Mouse (Mus musculus): ENCODE measurements at regions not wholly inside any gene's neighbourhood (a gene's known extent, or its start where the extent isn't known, plus 50 kb on each side); places are given as distances from the start of the nearest gene placed in this dataset.

DNA sequence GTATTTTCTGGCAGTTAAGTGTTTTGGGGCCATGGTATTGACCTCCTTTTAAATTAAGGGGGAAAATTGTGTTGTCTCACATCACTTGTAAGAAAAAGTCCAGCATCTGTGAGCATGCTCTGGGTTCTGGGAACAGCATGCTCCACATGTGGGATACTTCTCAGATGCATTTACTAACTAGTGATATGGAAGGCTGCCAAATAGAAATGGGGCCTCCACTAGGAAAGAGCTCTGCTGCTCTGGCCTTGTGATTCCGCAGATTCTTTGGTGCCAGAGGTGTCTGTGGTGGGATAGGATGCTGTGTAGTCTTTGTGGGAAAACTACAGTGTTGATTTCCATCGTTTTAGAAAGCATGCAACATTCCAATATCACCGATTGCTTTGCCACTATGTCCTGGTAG lies 111.2 kb upstream of the Hey2 start:
- no peaks in the 10 kb centered on the region for H3K4me1 ChIP-seq (replicated peaks; ENCODE audit: control insufficient read depth in 2 of 2, insufficient read depth in 2 of 2, low read length in 1 of 2)
- DNase-seq (ENCODE audit: low read depth in 3 of 3, low spot score in 3 of 3): no peak
- ATAC-seq (ENCODE audit: insufficient read depth): no peak
- no peaks in the 10 kb centered on the region for H3K27me3 ChIP-seq (ENCODE audit: control insufficient read depth, insufficient read depth, low read length)
- H3K9ac ChIP-seq (replicated peaks): no peak overlapping the region
- TF ChIP-seq CTCF (IDR thresholded peaks at IDR 0.05; ENCODE audit: low read depth) (no peak), EP300 (IDR thresholded peaks at IDR 0.05; ENCODE audit: low read depth) (no peak)
- no peaks in the 10 kb centered on the region for H3K36me3 ChIP-seq (replicated peaks; ENCODE audit: control insufficient read depth, insufficient read depth, low read depth)
- H3K4me2 ChIP-seq (ENCODE audit: low read depth): no peak overlapping the region
- no peak overlapping the region for H3K4me3 ChIP-seq (ENCODE audit: insufficient read depth in 1 of 2, low read depth in 2 of 2, low read length in 2 of 2)
- 39% methylated on average over 3 of the region's 3 CpGs for WGBS (ENCODE audit: insufficient replicate concordance)
- H3K9me3 ChIP-seq (ENCODE audit: control insufficient read depth, low read length): no peaks in the 10 kb centered on the region
- H3K27ac ChIP-seq: no peak overlapping the region

DNA sequence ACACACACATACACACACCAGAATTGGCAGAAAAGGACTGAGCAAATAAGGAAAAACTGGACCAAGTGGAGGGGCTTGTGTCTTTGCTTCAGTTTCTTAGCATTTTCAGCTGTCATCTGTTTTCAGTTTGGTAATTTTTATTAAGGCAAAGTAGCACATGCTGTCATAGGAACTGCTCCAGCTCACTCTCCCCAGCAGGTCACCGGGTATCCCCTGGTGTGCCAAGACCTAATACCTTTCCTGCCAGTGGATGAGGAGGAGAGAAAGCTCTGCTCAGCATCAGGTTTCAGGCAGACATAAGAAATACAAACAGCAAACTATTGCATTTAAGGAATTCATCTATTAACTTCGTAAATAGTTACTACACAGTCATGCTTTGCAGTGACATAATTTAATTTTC lies 109.8 kb upstream of the Hey2 start:
- DNase-seq (ENCODE audit: low read depth in 3 of 3, low spot score in 3 of 3): no peak
- H3K27me3 ChIP-seq (ENCODE audit: control insufficient read depth, insufficient read depth, low read length): no peaks in the 10 kb centered on the region
- no peak overlapping the region for H3K27ac ChIP-seq
- H3K4me1 ChIP-seq (replicated peaks; ENCODE audit: control insufficient read depth in 2 of 2, insufficient read depth in 2 of 2, low read length in 1 of 2): no peaks in the 10 kb centered on the region
- H3K36me3 ChIP-seq (replicated peaks; ENCODE audit: control insufficient read depth, insufficient read depth, low read depth): no peaks in the 10 kb centered on the region
- no peak overlapping the region for H3K4me2 ChIP-seq (ENCODE audit: low read depth)
- no peaks in the 10 kb centered on the region for H3K9me3 ChIP-seq (ENCODE audit: control insufficient read depth, low read length)
- no peak for TF ChIP-seq EP300 (IDR thresholded peaks at IDR 0.05; ENCODE audit: low read depth)
- TF ChIP-seq CTCF (IDR thresholded peaks at IDR 0.05; ENCODE audit: low read depth): no peak
- H3K9ac ChIP-seq (replicated peaks): no peak overlapping the region
- WGBS (ENCODE audit: insufficient replicate concordance): 37% methylated on average over 2 of the region's 2 CpGs
- ATAC-seq (ENCODE audit: insufficient read depth): no peak
- no peak overlapping the region for H3K4me3 ChIP-seq (ENCODE audit: insufficient read depth in 1 of 2, low read depth in 2 of 2, low read length in 2 of 2)

DNA sequence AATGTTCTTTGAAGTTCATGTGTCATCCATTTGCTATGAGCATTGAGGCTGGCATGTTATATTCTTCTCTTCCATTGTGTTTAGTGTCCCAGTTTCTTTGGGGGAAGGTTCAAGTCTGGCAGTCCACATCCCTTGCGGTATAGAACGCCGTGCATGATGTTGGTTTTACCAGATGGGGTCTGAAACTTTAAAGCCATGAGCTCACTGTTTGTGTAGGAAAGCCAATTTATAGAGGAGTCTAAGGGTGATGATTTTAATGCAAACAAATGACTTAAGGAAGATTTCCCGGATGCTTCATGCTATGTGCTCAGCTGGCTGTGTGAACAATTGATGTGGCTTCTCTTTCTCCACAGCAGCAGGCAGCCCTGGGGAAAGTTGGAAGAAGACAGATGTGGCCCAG lies 104.0 kb upstream of the Hey2 start:
- H3K36me3 ChIP-seq (replicated peaks; ENCODE audit: control insufficient read depth, insufficient read depth, low read depth): no peaks in the 10 kb centered on the region
- DNase-seq (ENCODE audit: low read depth in 3 of 3, low spot score in 3 of 3): no peak
- no peak overlapping the region for H3K9ac ChIP-seq (replicated peaks)
- ATAC-seq (ENCODE audit: insufficient read depth): no peak
- H3K4me2 ChIP-seq (ENCODE audit: low read depth): no peak overlapping the region
- no peaks in the 10 kb centered on the region for H3K27me3 ChIP-seq (ENCODE audit: control insufficient read depth, insufficient read depth, low read length)
- TF ChIP-seq EP300 (IDR thresholded peaks at IDR 0.05; ENCODE audit: low read depth) (no peak), CTCF (IDR thresholded peaks at IDR 0.05; ENCODE audit: low read depth) (no peak)
- WGBS (ENCODE audit: insufficient replicate concordance): 72% methylated on average over 4 of the region's 4 CpGs
- H3K9me3 ChIP-seq (ENCODE audit: control insufficient read depth, low read length): no peaks in the 10 kb centered on the region
- no peak overlapping the region for H3K27ac ChIP-seq
- H3K4me3 ChIP-seq (ENCODE audit: insufficient read depth in 1 of 2, low read depth in 2 of 2, low read length in 2 of 2): no peak overlapping the region
- no peaks in the 10 kb centered on the region for H3K4me1 ChIP-seq (replicated peaks; ENCODE audit: control insufficient read depth in 2 of 2, insufficient read depth in 2 of 2, low read length in 1 of 2)

DNA sequence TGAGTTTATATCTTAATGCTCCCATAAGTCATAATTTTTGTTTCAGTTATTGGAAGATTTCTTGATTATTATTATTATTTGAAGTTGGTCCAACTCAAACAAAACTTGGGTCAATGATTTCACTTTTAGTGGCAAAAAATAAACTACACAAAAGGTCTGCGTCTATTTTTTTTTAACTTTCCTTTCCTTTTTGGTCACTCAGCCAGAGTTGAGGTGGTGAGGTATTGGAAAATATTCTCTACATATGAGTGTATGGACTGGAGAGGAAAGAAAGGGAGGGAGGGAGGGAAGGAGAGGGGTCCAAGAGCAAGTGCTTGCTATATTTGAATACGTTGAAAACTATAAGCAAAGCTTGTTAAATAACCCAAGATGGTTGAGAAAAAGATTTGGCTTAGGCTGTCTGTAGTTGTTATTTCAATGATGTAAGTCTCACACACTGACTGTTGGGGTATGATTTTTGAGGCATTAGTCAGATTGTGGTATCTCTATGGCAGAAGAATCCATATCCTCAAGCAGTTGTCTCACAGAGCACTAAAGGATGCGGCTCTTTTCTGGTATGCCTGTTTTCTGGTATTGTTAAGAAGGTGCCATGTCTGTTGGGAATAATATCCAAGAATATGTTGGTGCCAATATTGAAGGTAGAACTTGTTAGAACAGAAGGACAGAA lies 75.9 kb upstream of the Hey2 start:
- Histone ChIP-seq H3K4me3 (ENCODE audit: insufficient read depth in 1 of 2, low read depth in 2 of 2, low read length in 2 of 2) (no peak overlapping the region), H3K4me1 (replicated peaks; ENCODE audit: control insufficient read depth in 2 of 2, insufficient read depth in 2 of 2, low read length in 1 of 2) (no peaks in the 10 kb centered on the region), H3K27ac (no peak overlapping the region), H3K9ac (replicated peaks) (no peak overlapping the region), H3K9me3 (ENCODE audit: control insufficient read depth, low read length) (no peaks in the 10 kb centered on the region), H3K36me3 (replicated peaks; ENCODE audit: control insufficient read depth, insufficient read depth, low read depth) (no peaks in the 10 kb centered on the region), H3K27me3 (ENCODE audit: control insufficient read depth, insufficient read depth, low read length) (no peaks in the 10 kb centered on the region), H3K4me2 (ENCODE audit: low read depth) (no peak overlapping the region)
- TF ChIP-seq EP300 (IDR thresholded peaks at IDR 0.05; ENCODE audit: low read depth): no peak
- no peak for TF ChIP-seq CTCF (IDR thresholded peaks at IDR 0.05; ENCODE audit: low read depth)
- 59% methylated on average over 3 of the region's 3 CpGs for WGBS (ENCODE audit: insufficient replicate concordance)
- DNase-seq (ENCODE audit: low read depth in 3 of 3, low spot score in 3 of 3) (no peak), ATAC-seq (ENCODE audit: insufficient read depth) (no peak)

DNA sequence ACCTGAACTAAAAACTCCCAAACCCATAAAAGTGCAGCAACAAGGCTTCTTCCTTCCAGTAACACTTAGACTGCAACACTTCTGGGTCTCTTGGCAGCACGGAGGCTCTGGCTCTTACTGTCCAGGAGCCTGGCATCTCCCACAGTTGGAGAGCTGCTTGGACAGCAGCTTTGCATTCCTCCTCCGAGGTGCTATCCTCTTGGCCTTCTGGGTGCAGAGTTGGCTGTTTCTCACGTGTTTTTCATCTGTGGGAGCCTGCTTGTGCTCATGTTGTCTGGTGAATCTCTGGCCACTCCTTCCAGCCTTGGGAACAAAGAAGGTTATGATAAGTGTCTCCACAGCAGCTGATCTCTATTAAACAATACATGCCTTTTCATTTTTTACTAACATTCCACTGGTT lies 51.2 kb upstream of the Hey2 start:
- no peaks in the 10 kb centered on the region for H3K9me3 ChIP-seq (ENCODE audit: control insufficient read depth, low read length)
- no peak overlapping the region for H3K4me3 ChIP-seq (ENCODE audit: insufficient read depth in 1 of 2, low read depth in 2 of 2, low read length in 2 of 2)
- H3K36me3 ChIP-seq (replicated peaks; ENCODE audit: control insufficient read depth, insufficient read depth, low read depth): no peaks in the 10 kb centered on the region
- no peak overlapping the region for H3K27ac ChIP-seq
- TF ChIP-seq EP300 (IDR thresholded peaks at IDR 0.05; ENCODE audit: low read depth): no peak
- H3K9ac ChIP-seq (replicated peaks): no peak overlapping the region
- ATAC-seq (ENCODE audit: insufficient read depth) (no peak), DNase-seq (ENCODE audit: low read depth in 3 of 3, low spot score in 3 of 3) (no peak)
- H3K4me2 ChIP-seq (ENCODE audit: low read depth): no peak overlapping the region
- no peaks in the 10 kb centered on the region for H3K4me1 ChIP-seq (replicated peaks; ENCODE audit: control insufficient read depth in 2 of 2, insufficient read depth in 2 of 2, low read length in 1 of 2)
- no peaks in the 10 kb centered on the region for H3K27me3 ChIP-seq (ENCODE audit: control insufficient read depth, insufficient read depth, low read length)
- 38% methylated on average over 3 of the region's 3 CpGs for WGBS (ENCODE audit: insufficient replicate concordance)
